Mouse (Mus musculus): ENCODE measurements around the gene Sema4a. TPM values are rescaled to one million over a fixed set of nuclear protein-coding genes. Genes with fewer than 3 reads are reported as not detected.

The Sema4a gene
- polyA plus RNA-seq, 1 experiment, result 2.3 TPM

GRCm38 (mm10) chr3:88452246-88452645 lies 8.7 kb downstream of the Sema4a start:
- Histone ChIP-seq H3K4me1 (ENCODE audit: control insufficient read depth, insufficient read depth, low read length) (no peaks in the 10 kb centered on the region), H3K9ac (ENCODE audit: low read depth, poor library complexity, severe bottlenecking) (no peak overlapping the region), H3K27ac (ENCODE audit: insufficient read depth, low read length) (no peak overlapping the region), H3K36me3 (ENCODE audit: control insufficient read depth, insufficient read depth, low read length, poor library complexity, severe bottlenecking) (no peaks in the 10 kb centered on the region), H3K4me3 (ENCODE audit: low read depth, low read length) (no peak overlapping the region), H3K9me3 (replicated peaks; ENCODE audit: control insufficient read depth, insufficient read depth, low read length, poor library complexity, severe bottlenecking) (no peaks in the 10 kb centered on the region), H3K27me3 (ENCODE audit: control insufficient read depth, insufficient read depth, low read length, poor library complexity, severe bottlenecking) (no peaks in the 10 kb centered on the region)
- no peak for TF ChIP-seq POLR2A (IDR thresholded peaks at IDR 0.05; ENCODE audit: insufficient read depth, low read length)

GRCm38 (mm10) chr3:88450379-88451131 lies 10.4 kb downstream of the Sema4a start:
- H3K4me1 ChIP-seq (ENCODE audit: control insufficient read depth, insufficient read depth, low read length), result no peaks in the 10 kb centered on the region
- no peaks in the 10 kb centered on the region for H3K9me3 ChIP-seq (replicated peaks; ENCODE audit: control insufficient read depth, insufficient read depth, low read length, poor library complexity, severe bottlenecking)
- no peak for TF ChIP-seq CTCF (IDR thresholded peaks at IDR 0.05; ENCODE audit: low read depth, low read length)
- no peak for TF ChIP-seq EP300 (IDR thresholded peaks at IDR 0.05; ENCODE audit: insufficient read depth, low read depth, low read length)
- TF ChIP-seq POLR2A (IDR thresholded peaks at IDR 0.05; ENCODE audit: insufficient read depth, low read length), result no peak
- H3K27ac ChIP-seq (ENCODE audit: insufficient read depth, low read length), result no peak overlapping the region
- no peaks in the 10 kb centered on the region for H3K27me3 ChIP-seq (ENCODE audit: control insufficient read depth, insufficient read depth, low read length, poor library complexity, severe bottlenecking)
- no peak overlapping the region for H3K4me3 ChIP-seq (ENCODE audit: low read depth, low read length)
- no peak overlapping the region for H3K9ac ChIP-seq (ENCODE audit: low read depth, poor library complexity, severe bottlenecking)
- H3K36me3 ChIP-seq (ENCODE audit: control insufficient read depth, insufficient read depth, low read length, poor library complexity, severe bottlenecking), result no peaks in the 10 kb centered on the region

- no peaks in the 10 kb centered on the region for H3K27me3 ChIP-seq (ENCODE audit: control insufficient read depth, insufficient read depth, low read length, poor library complexity, severe bottlenecking)
- no peaks in the 10 kb centered on the region for H3K9me3 ChIP-seq (replicated peaks; ENCODE audit: control insufficient read depth, insufficient read depth, low read length, poor library complexity, severe bottlenecking)
- H3K4me3 ChIP-seq (ENCODE audit: low read depth, low read length), result peak overlapping the region; percentile 72
- no peak overlapping the region for H3K27ac ChIP-seq (ENCODE audit: insufficient read depth, low read length)
- no peaks in the 10 kb centered on the region for H3K36me3 ChIP-seq (ENCODE audit: control insufficient read depth, insufficient read depth, low read length, poor library complexity, severe bottlenecking)
- H3K9ac ChIP-seq (ENCODE audit: low read depth, poor library complexity, severe bottlenecking), result no peak overlapping the region
- TF ChIP-seq EP300 (IDR thresholded peaks at IDR 0.05; ENCODE audit: insufficient read depth, low read depth, low read length), result no peak
- TF ChIP-seq POLR2A (IDR thresholded peaks at IDR 0.05; ENCODE audit: insufficient read depth, low read length), result no peak
- TF ChIP-seq CTCF (IDR thresholded peaks at IDR 0.05; ENCODE audit: low read depth, low read length), result no peak
- H3K4me1 ChIP-seq (ENCODE audit: control insufficient read depth, insufficient read depth, low read length), result no peaks in the 10 kb centered on the region
These were observed 11.5 kb downstream of the Sema4a start for GRCm38 (mm10) chr3:88449395-88450023.

GRCm38 (mm10) chr3:88448443-88448842 lies 12.5 kb downstream of the Sema4a start:
- TF ChIP-seq POLR2A (IDR thresholded peaks at IDR 0.05; ENCODE audit: insufficient read depth, low read length) (no peak), CTCF (IDR thresholded peaks at IDR 0.05; ENCODE audit: low read depth, low read length) (no peak), EP300 (IDR thresholded peaks at IDR 0.05; ENCODE audit: insufficient read depth, low read depth, low read length) (no peak)
- Histone ChIP-seq H3K27ac (ENCODE audit: insufficient read depth, low read length) (no peak overlapping the region), H3K9me3 (replicated peaks; ENCODE audit: control insufficient read depth, insufficient read depth, low read length, poor library complexity, severe bottlenecking) (no peaks in the 10 kb centered on the region), H3K27me3 (ENCODE audit: control insufficient read depth, insufficient read depth, low read length, poor library complexity, severe bottlenecking) (no peaks in the 10 kb centered on the region), H3K4me3 (ENCODE audit: low read depth, low read length) (no peak overlapping the region), H3K4me1 (ENCODE audit: control insufficient read depth, insufficient read depth, low read length) (no peaks in the 10 kb centered on the region), H3K36me3 (ENCODE audit: control insufficient read depth, insufficient read depth, low read length, poor library complexity, severe bottlenecking) (no peaks in the 10 kb centered on the region), H3K9ac (ENCODE audit: low read depth, poor library complexity, severe bottlenecking) (no peak overlapping the region)

GRCm38 (mm10) chr3:88447676-88448183 lies 13.3 kb downstream of the Sema4a start:
- Histone ChIP-seq H3K9ac (ENCODE audit: low read depth, poor library complexity, severe bottlenecking) (no peak overlapping the region), H3K4me1 (ENCODE audit: control insufficient read depth, insufficient read depth, low read length) (peaks cover 1% of the 10 kb centered on the region), H3K9me3 (replicated peaks; ENCODE audit: control insufficient read depth, insufficient read depth, low read length, poor library complexity, severe bottlenecking) (no peaks in the 10 kb centered on the region), H3K27ac (ENCODE audit: insufficient read depth, low read length) (no peak overlapping the region), H3K36me3 (ENCODE audit: control insufficient read depth, insufficient read depth, low read length, poor library complexity, severe bottlenecking) (no peaks in the 10 kb centered on the region), H3K27me3 (ENCODE audit: control insufficient read depth, insufficient read depth, low read length, poor library complexity, severe bottlenecking) (no peaks in the 10 kb centered on the region), H3K4me3 (ENCODE audit: low read depth, low read length) (no peak overlapping the region)
- TF ChIP-seq EP300 (IDR thresholded peaks at IDR 0.05; ENCODE audit: insufficient read depth, low read depth, low read length) (no peak), CTCF (IDR thresholded peaks at IDR 0.05; ENCODE audit: low read depth, low read length) (no peak), POLR2A (IDR thresholded peaks at IDR 0.05; ENCODE audit: insufficient read depth, low read length) (no peak)
